Mouse (Mus musculus) forebrain, embryonic 16.5 days (tissue): ENCODE data around the gene Midn. TPM values are rescaled to one million over a fixed set of nuclear protein-coding genes. Genes with fewer than 3 reads are reported as not detected.

ENCODE experiments used
- ATAC-seq: fragments of 200-750 bp; cut with Nextera tagmentation; 2 replicates; pipeline ENCODE4 v1.8.0; 2017; ENCODE audit warnings: mild to moderate bottlenecking, moderate library complexity
- H3K27ac ChIP-seq: fragments of 300-500 bp; sonication (generic); 2 replicates; pipeline ENCODE4 v1.5.1; 2014; ENCODE audit warnings: low read length, control low read depth
- H3K27me3 ChIP-seq: fragments of 300-500 bp; sonication (generic); replicated peaks from 2 replicates; pipeline ENCODE4 v1.6.1; 2014; ENCODE audit warnings: low read length; ENCODE audit not compliant: control insufficient read depth, insufficient read depth
- H3K36me3 ChIP-seq: fragments of 300-500 bp; sonication (generic); 2 replicates; pipeline ENCODE4 v1.6.1; 2014; ENCODE audit not compliant: control insufficient read depth, insufficient read depth
- H3K4me1 ChIP-seq: fragments of 300-500 bp; sonication (generic); replicated peaks from 2 replicates; pipeline ENCODE4 v1.6.1; 2014; ENCODE audit warnings: low read length; ENCODE audit not compliant: control insufficient read depth, insufficient read depth
- H3K4me2 ChIP-seq: fragments of 300-500 bp; sonication (generic); 2 replicates; pipeline ENCODE4 v1.6.1; 2014; ENCODE audit warnings: mild to moderate bottlenecking, low read length, control low read depth
- H3K4me3 ChIP-seq: fragments of 300-500 bp; sonication (generic); replicated peaks from 2 replicates; pipeline ENCODE4 v1.5.1; 2014; ENCODE audit warnings: mild to moderate bottlenecking, low read length, control low read depth
- H3K9ac ChIP-seq: fragments of 300-500 bp; sonication (generic); replicated peaks from 2 replicates; pipeline ENCODE4 v1.6.1; 2014; ENCODE audit warnings: low read depth, low read length, control low read depth
- H3K9me3 ChIP-seq: fragments of 300-500 bp; sonication (generic); 2 replicates; pipeline ENCODE4 v1.6.1; 2016; ENCODE audit warnings: low read length; ENCODE audit not compliant: control insufficient read depth
- WGBS: fragments of 180-500 bp; shearing (Covaris S2); extraction: QIAGEN DNeasy Blood & Tissue Kit; methylation state at CpG from one replicate; pipeline ENCODE4 v1.1.7; 2014; 5-methylcytosine and 5-hydroxymethylcytosine counted together
- polyA plus RNA-seq: library from polyadenylated mRNA; unstranded; fragments of >200 nt; fragmentation: Nextera tagmentation; extraction: Ambion mirVana; gene quantifications from 2 replicates; pipeline ENCODE4 v1.2.1, GENCODE M21; 2015

Midn gene
- polyA plus RNA-seq, 1 experiment from 2014 or later, result 26.5 TPM

DNA sequence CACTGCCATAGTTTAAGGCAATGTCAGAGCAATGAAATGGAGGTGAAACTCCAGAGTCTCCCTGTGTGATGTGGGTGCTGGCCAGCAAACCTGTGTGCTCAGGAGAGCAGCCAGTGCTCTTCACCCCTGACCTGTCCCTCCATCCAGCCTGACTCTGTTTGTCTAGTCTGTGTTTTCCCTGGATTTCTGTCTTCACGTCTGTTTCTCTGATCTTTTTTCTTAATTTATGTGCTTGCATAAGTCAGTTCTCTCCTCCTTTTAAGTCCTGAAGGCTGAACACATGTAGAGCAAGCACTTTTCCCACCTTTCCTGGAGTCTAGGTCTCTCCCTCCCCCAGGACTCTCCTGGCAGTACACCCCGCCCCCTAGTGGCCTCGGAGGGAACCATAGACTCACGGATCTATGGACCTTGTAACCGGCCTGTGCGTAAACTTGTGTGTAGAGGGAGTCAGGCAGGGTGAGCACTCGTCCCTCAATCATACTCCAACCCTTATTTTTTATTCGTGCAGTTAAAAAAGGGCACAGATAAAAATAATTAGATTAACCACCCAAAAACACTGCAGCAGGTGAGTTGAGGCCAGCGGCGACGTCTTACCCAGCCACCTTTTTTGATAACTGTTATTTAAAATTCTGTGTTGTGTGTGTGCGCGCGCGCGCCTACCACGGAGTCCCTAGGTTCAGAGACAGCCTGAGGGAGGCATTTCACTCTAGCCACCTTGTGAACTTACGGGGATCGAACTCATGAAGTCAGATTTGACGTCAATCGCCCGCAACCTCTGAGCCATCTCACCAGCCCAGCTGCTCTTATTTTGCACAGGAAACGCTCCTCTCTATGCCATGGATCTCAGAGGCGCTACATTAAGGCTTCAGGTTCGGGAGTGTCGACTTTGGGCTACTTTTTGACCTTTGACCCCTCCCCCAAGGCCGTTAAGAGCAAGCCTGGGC is 33.5 kb upstream of the Midn start:
- peak overlapping the region; percentile 92 for H3K4me3 ChIP-seq
- ATAC-seq, result 0 out of 2 replicates have a peak, but pooled peaks have one; percentile 21
- H3K36me3 ChIP-seq, result no peaks in the 10 kb centered on the region
- peak overlapping the region; percentile 63 for H3K27ac ChIP-seq
- H3K9ac ChIP-seq, result peak overlapping the region; percentile 55
- H3K4me2 ChIP-seq, result peak overlapping the region; percentile 60
- no peaks in the 10 kb centered on the region for H3K9me3 ChIP-seq
- peaks cover 34% of the 10 kb centered on the region for H3K4me1 ChIP-seq
- no peaks in the 10 kb centered on the region for H3K27me3 ChIP-seq
- 2% methylated on average over 27 of the region's 27 CpGs for WGBS

DNA sequence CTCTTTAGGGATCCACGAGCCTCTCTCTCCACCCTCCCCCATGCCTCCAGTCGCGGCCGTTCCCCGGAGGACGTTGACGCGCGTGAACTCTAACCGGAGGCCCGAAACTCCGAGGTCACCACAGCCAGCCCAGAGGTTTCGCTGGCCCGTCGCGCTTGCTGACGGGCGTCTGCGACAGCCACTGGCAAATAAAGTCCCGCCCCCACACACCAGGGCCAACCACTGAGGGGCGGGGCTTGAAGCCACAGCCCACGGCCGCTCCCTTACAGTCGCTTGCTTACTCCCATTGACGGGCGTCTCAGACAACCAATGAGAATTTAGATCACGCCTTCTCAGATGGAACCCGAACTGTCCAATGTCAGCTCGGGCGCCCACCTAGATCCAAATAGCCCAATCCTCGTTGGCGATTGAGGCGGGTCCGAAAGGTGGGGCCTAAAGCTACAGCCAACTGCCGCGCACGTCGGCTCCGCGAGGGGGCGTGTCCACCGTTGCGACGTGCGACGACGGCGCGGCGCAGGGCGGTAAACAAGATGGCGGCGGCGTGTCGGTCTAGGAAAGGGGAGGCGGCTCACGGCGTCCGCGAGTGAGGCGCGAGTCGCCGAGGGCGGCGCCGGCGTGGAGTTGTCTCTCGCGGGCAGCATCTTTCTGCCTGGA is 32.7 kb upstream of the Midn start, which contains the start of gene Stk11:
Gene Stk11 (plus strand): TSS at position 514 of the 654 bp plus-strand sequence.
- ATAC-seq, result peak; percentile 98
- no peaks in the 10 kb centered on the region for H3K27me3 ChIP-seq
- WGBS, result under 1% methylated on average over 70 of the region's 70 CpGs
- peak within 1 kb of the TSS; percentile 92 for H3K4me3 ChIP-seq
- H3K4me1 ChIP-seq, result peaks cover 40% of the 10 kb centered on the region
- peak within 1 kb of the TSS; percentile 73 for H3K27ac ChIP-seq
- H3K9ac ChIP-seq, result peak within 1 kb of the TSS; percentile 84
- H3K4me2 ChIP-seq, result peak within 1 kb of the TSS; percentile 99
- H3K9me3 ChIP-seq, result no peaks in the 10 kb centered on the region
- H3K36me3 ChIP-seq, result no peaks in the 10 kb centered on the region

DNA sequence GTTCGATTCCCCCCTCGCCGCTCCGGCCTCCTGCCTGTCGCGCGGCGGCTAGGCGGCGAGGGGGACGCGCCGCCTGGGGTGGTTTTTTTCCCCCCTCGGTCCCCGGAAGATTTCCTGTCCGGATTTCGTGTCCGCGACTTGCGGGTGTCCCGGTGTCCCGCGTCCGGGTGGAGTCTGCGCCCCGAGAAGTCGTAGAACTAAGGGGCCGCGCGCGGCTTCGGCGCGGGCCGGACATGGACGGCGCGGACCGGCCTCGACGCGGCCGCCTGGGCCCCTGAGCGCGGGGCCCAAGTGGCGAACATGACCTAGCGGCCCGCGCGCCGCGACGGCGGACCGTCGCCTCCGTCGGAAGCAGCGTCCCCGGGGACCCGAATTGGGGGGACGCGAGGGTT is 32.1 kb upstream of the Midn start:
- under 1% methylated on average over 63 of the region's 63 CpGs for WGBS
- no peak for ATAC-seq
- H3K27me3 ChIP-seq, result no peaks in the 10 kb centered on the region

DNA sequence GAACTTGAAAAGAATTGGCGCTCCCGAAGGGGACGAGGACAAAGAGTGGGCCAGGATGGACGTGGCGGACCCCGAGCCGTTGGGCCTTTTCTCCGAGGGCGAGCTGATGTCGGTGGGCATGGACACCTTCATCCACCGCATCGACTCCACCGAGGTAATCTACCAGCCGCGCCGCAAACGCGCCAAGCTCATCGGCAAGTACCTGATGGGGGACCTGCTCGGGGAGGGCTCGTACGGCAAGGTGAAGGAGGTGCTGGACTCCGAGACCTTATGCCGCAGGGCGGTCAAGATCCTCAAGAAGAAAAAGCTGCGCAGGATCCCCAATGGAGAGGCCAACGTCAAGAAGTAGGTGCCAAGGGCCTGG is 31.5 kb upstream of the Midn start:
- H3K36me3 ChIP-seq, result no peaks in the 10 kb centered on the region
- H3K9ac ChIP-seq, result peak overlapping the region; percentile 84
- no peaks in the 10 kb centered on the region for H3K9me3 ChIP-seq
- H3K4me3 ChIP-seq, result peak overlapping the region; percentile 92
- peaks cover 40% of the 10 kb centered on the region for H3K4me1 ChIP-seq
- peak overlapping the region; percentile 99 for H3K4me2 ChIP-seq
- ATAC-seq, result no peak
- 0% methylated on average over 27 of the region's 27 CpGs for WGBS
- no peak overlapping the region for H3K27ac ChIP-seq
- H3K27me3 ChIP-seq, result no peaks in the 10 kb centered on the region

More for the DNA sequence above, 32.1 kb upstream of the Midn start:
- H3K9ac ChIP-seq, result peak overlapping the region; percentile 84
- H3K36me3 ChIP-seq, result no peaks in the 10 kb centered on the region
- peak overlapping the region; percentile 92 for H3K4me3 ChIP-seq
- no peaks in the 10 kb centered on the region for H3K9me3 ChIP-seq
- peak overlapping the region; percentile 73 for H3K27ac ChIP-seq
- peaks cover 40% of the 10 kb centered on the region for H3K4me1 ChIP-seq
- peak overlapping the region; percentile 99 for H3K4me2 ChIP-seq

DNA sequence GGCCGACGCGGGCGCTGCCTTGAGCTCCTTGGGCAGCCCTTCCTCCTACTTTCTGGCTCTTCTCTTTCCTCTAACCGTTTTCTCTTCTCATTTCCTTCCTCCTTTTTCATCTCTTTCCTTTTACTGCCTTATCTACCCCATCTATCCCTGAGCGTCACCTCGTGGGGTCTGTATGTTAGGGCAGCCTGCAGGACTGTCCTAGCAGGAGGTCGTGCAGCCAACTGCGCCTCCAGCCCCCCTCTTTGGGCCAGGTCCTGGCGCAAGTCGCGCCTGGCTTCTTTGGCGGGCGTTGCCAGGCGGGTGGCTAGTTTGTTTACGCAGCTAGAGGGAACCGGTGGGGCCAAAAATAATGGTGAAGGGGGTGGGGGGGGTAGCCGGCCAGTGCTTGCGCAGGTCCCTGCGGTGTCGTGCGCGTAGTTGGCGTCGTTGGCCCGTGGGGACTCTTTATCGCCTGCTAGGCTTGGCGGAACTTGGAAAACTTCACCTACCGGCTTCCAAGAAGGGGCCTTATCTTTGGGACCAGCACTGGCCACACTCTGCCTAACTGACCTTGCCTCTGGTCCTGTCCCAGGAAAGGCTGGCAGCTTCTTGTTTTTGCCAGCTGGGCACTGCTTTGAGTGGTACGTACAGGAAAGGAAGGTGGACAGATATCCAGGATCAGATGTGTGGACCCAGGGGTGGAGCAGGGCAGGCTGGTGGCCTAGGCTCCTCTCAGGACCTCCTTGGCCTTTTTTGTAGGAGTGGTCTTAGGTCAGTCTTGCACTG is 31.0 kb upstream of the Midn start:
- H3K9me3 ChIP-seq, result no peaks in the 10 kb centered on the region
- no peaks in the 10 kb centered on the region for H3K27me3 ChIP-seq
- no peaks in the 10 kb centered on the region; the same call in 1 of the 2 replicates for H3K36me3 ChIP-seq
- H3K27ac ChIP-seq, result no peak overlapping the region
- H3K4me1 ChIP-seq, result peaks cover 40% of the 10 kb centered on the region
- 3% methylated on average over 30 of the region's 30 CpGs for WGBS
- H3K4me3 ChIP-seq, result peak overlapping the region; percentile 92
- H3K4me2 ChIP-seq, result peak overlapping the region; percentile 99
- peak overlapping the region; percentile 84 for H3K9ac ChIP-seq
- no peak for ATAC-seq

DNA sequence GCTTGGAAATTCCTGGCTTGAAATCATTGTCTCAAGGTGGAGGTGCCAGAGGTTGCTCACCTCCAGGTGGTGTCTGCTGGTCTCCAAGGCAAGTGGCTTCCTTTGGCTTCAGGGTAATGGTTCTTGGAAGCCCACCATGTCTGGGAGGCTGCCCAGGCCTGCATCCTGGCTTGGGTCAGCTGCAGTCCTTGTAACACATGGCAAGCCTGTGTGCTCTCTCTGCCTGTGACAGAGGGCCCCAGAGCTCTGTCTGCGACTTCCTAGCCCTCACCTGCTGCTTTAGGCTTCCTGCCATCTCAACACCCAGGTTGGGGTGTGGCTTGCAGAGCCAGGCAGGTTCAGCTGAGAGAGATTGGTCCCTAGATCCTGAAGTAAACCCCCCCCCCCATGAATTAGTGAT is 30.3 kb upstream of the Midn start:
- Histone ChIP-seq H3K36me3 (no peaks in the 10 kb centered on the region; the same call in 1 of the 2 replicates), H3K27ac (no peak overlapping the region), H3K4me2 (peak overlapping the region; percentile 99), H3K4me3 (peak overlapping the region; percentile 92), H3K9ac (peak overlapping the region; percentile 84), H3K9me3 (no peaks in the 10 kb centered on the region), H3K4me1 (peaks cover 40% of the 10 kb centered on the region), H3K27me3 (no peaks in the 10 kb centered on the region)
- WGBS, result 63% methylated on average over 1 of the region's 1 CpGs
- ATAC-seq, result no peak

DNA sequence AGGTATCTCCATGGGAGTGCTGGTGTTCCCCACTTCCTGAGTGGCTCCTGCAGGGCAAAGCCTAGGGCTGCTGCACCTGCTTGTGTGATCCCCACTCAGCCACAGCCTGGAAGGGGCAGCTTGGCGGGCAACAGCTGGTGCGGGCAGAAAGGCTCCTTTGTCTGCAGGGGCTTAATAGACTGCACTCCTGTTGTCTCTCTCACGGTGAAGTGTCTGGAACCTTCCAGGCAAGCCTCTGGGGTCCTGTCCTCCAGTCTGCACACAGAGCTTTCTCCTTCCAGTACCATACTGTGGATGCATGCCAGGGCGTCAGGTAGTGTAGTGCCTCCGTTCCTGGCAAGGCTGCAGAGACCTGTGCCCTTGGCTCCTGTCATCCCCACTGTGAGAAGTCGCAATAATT is 29.5 kb upstream of the Midn start:
- Histone ChIP-seq H3K36me3 (no peaks in the 10 kb centered on the region; the same call in 1 of the 2 replicates), H3K4me3 (no peak overlapping the region)

DNA sequence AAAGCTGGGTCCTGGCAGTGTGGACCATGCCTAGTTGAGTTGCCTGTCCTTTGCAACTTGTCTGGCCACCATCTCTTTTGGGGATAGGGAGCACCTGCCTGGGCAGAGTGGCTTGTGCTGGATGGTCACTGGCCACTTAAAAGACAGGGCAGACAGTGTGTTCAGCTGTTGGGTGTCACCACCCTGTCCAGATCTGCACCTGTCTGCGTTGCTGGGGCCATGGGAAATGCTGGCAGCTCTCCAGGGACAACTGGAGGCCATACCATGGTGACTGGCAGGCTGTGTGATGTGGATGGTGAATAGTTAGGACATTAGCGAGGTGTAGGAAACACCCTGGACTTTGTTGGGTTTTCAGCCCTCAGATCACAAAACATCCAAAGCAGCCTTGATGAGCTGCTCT is 27.9 kb upstream of the Midn start:
- Histone ChIP-seq H3K4me1 (peaks cover 34% of the 10 kb centered on the region), H3K27me3 (no peaks in the 10 kb centered on the region), H3K9ac (no peak overlapping the region), H3K4me2 (no peak overlapping the region), H3K9me3 (no peaks in the 10 kb centered on the region), H3K4me3 (no peak overlapping the region), H3K36me3 (no peaks in the 10 kb centered on the region; the same call in 1 of the 2 replicates), H3K27ac (no peak overlapping the region)
- ATAC-seq, result no peak
- WGBS, result 58% methylated on average over 2 of the region's 2 CpGs

More for the DNA sequence above, 29.5 kb upstream of the Midn start:
- peak overlapping the region; percentile 4 for H3K4me2 ChIP-seq
- peaks cover 40% of the 10 kb centered on the region for H3K4me1 ChIP-seq
- no peaks in the 10 kb centered on the region for H3K27me3 ChIP-seq
- ATAC-seq, result no peak
- H3K9ac ChIP-seq, result peak overlapping the region; percentile 42; the same call in 1 of the 2 replicates
- WGBS, result 36% methylated on average over 6 of the region's 6 CpGs
- no peaks in the 10 kb centered on the region for H3K9me3 ChIP-seq
- 0 out of 2 replicates have a peak overlapping the region, but pooled peaks have one; percentile 4 for H3K27ac ChIP-seq
